In the genomic region with DNA sequence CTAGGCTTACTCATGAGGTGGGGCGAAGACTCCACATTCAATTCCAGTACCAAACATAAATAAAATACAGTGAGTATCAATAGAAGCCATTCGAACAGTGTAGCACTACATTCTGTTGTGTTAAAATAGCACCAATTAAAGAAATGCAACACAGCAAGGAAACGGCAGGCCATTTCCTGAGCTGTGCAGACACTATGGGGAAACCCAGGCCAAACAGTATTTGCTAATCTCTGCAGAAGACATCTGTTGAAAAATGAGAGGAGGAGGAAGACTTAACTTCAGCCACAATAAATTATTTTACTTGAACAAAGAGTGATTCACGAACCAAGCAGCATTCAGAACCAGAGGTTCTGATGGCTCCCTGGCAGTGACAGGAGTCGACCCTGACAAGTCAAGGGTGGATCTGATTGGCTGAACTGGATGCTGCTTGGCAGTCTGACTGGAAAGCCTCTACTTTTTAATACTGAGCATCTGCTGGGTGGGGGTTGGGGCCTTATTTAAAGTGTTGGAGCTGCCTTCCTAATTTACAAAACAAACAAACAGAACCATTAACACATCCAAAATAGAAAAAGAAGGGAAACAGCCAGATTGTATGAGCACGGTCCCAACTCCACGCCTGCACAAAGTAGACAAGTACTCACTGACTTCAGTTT, we compare ENCODE assay signal across 8 mouse cellular contexts.
DNase-seq lines count a peak whose midpoint lies in the region; ATAC-seq and TF ChIP-seq lines count a peak whose summit lies in the region.

No protein-coding gene starts in this region.

- no peak overlapping the region for H3K4me2 ChIP-seq in intestine, embryonic 15.5 days (replicated peaks)

- H3K4me1 ChIP-seq in spleen, adult 2 months (ENCODE audit: control insufficient read depth, insufficient read depth, insufficient read length): peaks cover 29% of the 10 kb centered on the region
- H3K4me1 ChIP-seq in intestine, embryonic 15.5 days (replicated peaks): no peaks in the 10 kb centered on the region

- intact Hi-C loops in gastrocnemius, postnatal 14 days (cut with DNase I; ENCODE audit: low total_unique reads): no loop called here

- H3K36me3 ChIP-seq in spleen, adult 2 months (ENCODE audit: control insufficient read depth, insufficient read depth, low read length): no peaks in the 10 kb centered on the region
- H3K36me3 ChIP-seq in intestine, embryonic 15.5 days: no peaks in the 10 kb centered on the region

- TF ChIP-seq CTCF in spleen, adult 2 months (IDR thresholded peaks at IDR 0.05; ENCODE audit: extremely low read depth, insufficient read depth, insufficient read length, insufficient replicate concordance): no peak

- ATAC-seq in intestine, embryonic 15.5 days: no peak

- peak overlapping the region; percentile 40; the same call in 1 of the 2 replicates for H3K27ac ChIP-seq in spleen, adult 2 months (ENCODE audit: insufficient read depth, low read length)
- no peak overlapping the region for H3K27ac ChIP-seq in intestine, embryonic 15.5 days

- no peaks in the 10 kb centered on the region for H3K9me3 ChIP-seq in intestine, embryonic 15.5 days

- peak; percentile 9 for DNase-seq in gastrocnemius, postnatal 14 days
- no peak for DNase-seq in gastrocnemius, postnatal 4 days (ENCODE audit: low spot score in 2 of 2)
- no peak for DNase-seq in spleen, adult 2 months (ENCODE audit: low read depth in 1 of 2, low spot score in 2 of 2)
- DNase-seq in spleen, postnatal 10 days (ENCODE audit: low spot score in 2 of 2): no peak
- peak; percentile 10 for DNase-seq in induced T-regulatory cell, adult 2 months (ENCODE audit: low read depth)
- no peak for DNase-seq in yolk sac, embryonic 10.5 days (ENCODE audit: low spot score)
- no peak for DNase-seq in embryo, embryonic 10 days (ENCODE audit: low spot score)

- no peak overlapping the region for H3K9ac ChIP-seq in intestine, embryonic 15.5 days

- H3K4me3 ChIP-seq in spleen, adult 2 months (ENCODE audit: extremely low read depth, insufficient read depth, insufficient read length): no peak overlapping the region
- no peak overlapping the region for H3K4me3 ChIP-seq in intestine, embryonic 15.5 days (replicated peaks)

- no peaks in the 10 kb centered on the region for H3K27me3 ChIP-seq in spleen, adult 2 months (ENCODE audit: control insufficient read depth, insufficient read depth, low read length)
- no peaks in the 10 kb centered on the region for H3K27me3 ChIP-seq in intestine, embryonic 15.5 days (replicated peaks)

- 45% methylated on average over 7 of the region's 7 CpGs for WGBS in spleen, adult 2 months
- 67% methylated on average over 7 of the region's 7 CpGs for WGBS in intestine, embryonic 15.5 days

- no peak for TF ChIP-seq POLR2A in spleen, adult 2 months (IDR thresholded peaks at IDR 0.05; ENCODE audit: low read depth, low read length)

Comparison
In these comparisons a context has a peak if more than half of its experiments do, and no peak if none do; other contexts are left out.
1. DNase-seq: peak in gastrocnemius, postnatal 14 days (single experiment) and induced T-regulatory cell, adult 2 months (single experiment); none in gastrocnemius, postnatal 4 days (0 of 2), spleen, adult 2 months (0 of 2), spleen, postnatal 10 days (0 of 2), yolk sac, embryonic 10.5 days (single experiment) and embryo, embryonic 10 days (single experiment).